Mouse (Mus musculus) embryonic facial prominence, embryonic 14.5 days (tissue): ENCODE measurements at regions not wholly inside any gene's neighbourhood (a gene's known extent, or its start where the extent isn't known, plus 50 kb on each side); places are given as distances from the start of the nearest gene placed in this dataset.

Experiments
- ATAC-seq: fragments of 200-750 bp; cut with Nextera tagmentation; 2 replicates; pipeline ENCODE4 v1.8.0; 2017; ENCODE audit warnings: low read depth, moderate number of reproducible peaks, moderate TSS enrichment
- DNase-seq: peaks from one replicate; pipeline ENCODE4 v3.0.0-alpha.2; 2015; ENCODE audit warnings: low spot score
- H3K27ac ChIP-seq: fragments of 300-500 bp; sonication (generic); replicated peaks from 2 replicates; pipeline ENCODE4 v1.5.1; 2014; ENCODE audit warnings: low read depth, mild to moderate bottlenecking, low read length, moderate library complexity
- H3K27me3 ChIP-seq: fragments of 300-500 bp; sonication (generic); replicated peaks from 2 replicates; pipeline ENCODE4 v1.6.1; 2014; ENCODE audit warnings: low read length; ENCODE audit not compliant: control insufficient read depth, insufficient read depth
- H3K36me3 ChIP-seq: fragments of 300-500 bp; sonication (generic); 2 replicates; pipeline ENCODE4 v1.6.1; 2014; ENCODE audit warnings: low read length, mixed read lengths; ENCODE audit not compliant: control insufficient read depth, insufficient read depth
- H3K4me1 ChIP-seq: fragments of 300-500 bp; sonication (generic); 2 replicates; pipeline ENCODE4 v1.6.1; 2014; ENCODE audit warnings: antibody characterized with exemption, low read length; ENCODE audit not compliant: control insufficient read depth, insufficient read depth
- H3K4me2 ChIP-seq: fragments of 300-500 bp; sonication (generic); 2 replicates; pipeline ENCODE4 v1.6.1; 2014; ENCODE audit warnings: low read depth, mild to moderate bottlenecking, low read length, moderate library complexity, mixed read lengths
- H3K4me3 ChIP-seq: fragments of 300-500 bp; sonication (generic); 2 replicates; pipeline ENCODE4 v1.5.1; 2014; ENCODE audit warnings: low read depth, mild to moderate bottlenecking, low read length
- H3K9ac ChIP-seq: fragments of 300-500 bp; sonication (generic); 2 replicates; pipeline ENCODE4 v1.6.1; 2014; ENCODE audit warnings: low read depth, mild to moderate bottlenecking, low read length, moderate library complexity, mixed read lengths
- H3K9me3 ChIP-seq: fragments of 300-500 bp; sonication (generic); 2 replicates; pipeline ENCODE4 v1.6.1; 2016; ENCODE audit warnings: low read length; ENCODE audit not compliant: control insufficient read depth
- WGBS: fragments of 180-500 bp; shearing (Covaris S2); extraction: QIAGEN DNeasy Blood & Tissue Kit; methylation state at CpG from one replicate; pipeline ENCODE4 v1.1.7; 2014; 5-methylcytosine and 5-hydroxymethylcytosine counted together

GRCm38 (mm10) chr9:73355876-73356275 lies 242.7 kb downstream of the Rsl24d1 start:
- no peak for DNase-seq
- Histone ChIP-seq H3K27ac (no peak overlapping the region), H3K36me3 (no peaks in the 10 kb centered on the region), H3K9ac (no peak overlapping the region), H3K4me2 (no peak overlapping the region), H3K27me3 (no peaks in the 10 kb centered on the region), H3K9me3 (no peaks in the 10 kb centered on the region), H3K4me1 (no peaks in the 10 kb centered on the region), H3K4me3 (no peak overlapping the region)
- ATAC-seq = no peak
- 72% methylated on average over 5 of the region's 5 CpGs for WGBS

DNA sequence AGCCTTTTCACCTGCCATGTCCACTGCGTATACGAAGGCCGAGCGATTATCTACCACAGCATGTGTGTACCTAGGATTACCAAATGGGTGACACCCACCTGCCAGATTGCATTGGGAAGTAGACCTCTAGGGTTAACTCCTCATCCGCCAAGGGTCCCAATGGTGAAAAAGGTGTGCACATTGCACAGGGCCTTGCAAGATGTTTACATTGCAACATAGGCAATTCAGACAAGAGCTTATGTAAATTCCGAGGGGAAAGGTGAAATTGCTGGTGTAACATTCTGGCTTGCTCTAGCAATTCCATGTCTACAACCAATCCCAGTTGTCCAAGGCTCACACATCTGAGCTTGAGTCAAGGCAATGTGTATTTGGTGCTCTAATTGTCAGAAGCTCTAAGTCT lies 245.7 kb downstream of the Rsl24d1 start:
- Histone ChIP-seq H3K36me3 (no peaks in the 10 kb centered on the region), H3K4me2 (no peak overlapping the region), H3K27me3 (no peaks in the 10 kb centered on the region), H3K9me3 (no peaks in the 10 kb centered on the region), H3K4me1 (no peaks in the 10 kb centered on the region), H3K27ac (no peak overlapping the region), H3K4me3 (no peak overlapping the region), H3K9ac (no peak overlapping the region)
- DNase-seq (no peak), ATAC-seq (no peak)
- WGBS = 93% methylated on average over 6 of the region's 6 CpGs

DNA sequence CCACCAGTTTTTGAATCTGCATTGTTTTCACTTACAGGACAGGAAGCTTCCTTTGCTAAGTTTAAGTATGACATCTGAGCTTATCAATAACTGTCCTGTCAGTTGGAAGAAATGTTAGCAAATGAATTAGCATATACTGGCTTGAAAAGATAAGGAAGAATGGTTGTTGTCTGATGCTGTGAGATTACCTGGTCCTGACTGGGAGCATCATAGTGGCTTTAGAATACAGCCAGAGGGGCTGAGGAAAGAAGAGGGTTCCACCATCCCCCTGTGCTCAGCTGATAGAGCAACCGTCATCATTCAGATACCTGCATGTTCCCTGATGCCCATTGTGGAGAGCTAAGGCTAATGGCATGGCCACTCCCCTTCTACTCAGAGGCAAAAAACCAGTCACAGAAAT lies 267.5 kb downstream of the Rsl24d1 start:
- Histone ChIP-seq H3K9me3 (no peaks in the 10 kb centered on the region), H3K36me3 (no peaks in the 10 kb centered on the region), H3K4me2 (no peak overlapping the region), H3K4me3 (no peak overlapping the region), H3K9ac (no peak overlapping the region), H3K27ac (no peak overlapping the region), H3K27me3 (no peaks in the 10 kb centered on the region), H3K4me1 (no peaks in the 10 kb centered on the region)
- WGBS = 92% methylated on average over 1 of the region's 1 CpGs
- no peak for DNase-seq
- ATAC-seq = no peak

DNA sequence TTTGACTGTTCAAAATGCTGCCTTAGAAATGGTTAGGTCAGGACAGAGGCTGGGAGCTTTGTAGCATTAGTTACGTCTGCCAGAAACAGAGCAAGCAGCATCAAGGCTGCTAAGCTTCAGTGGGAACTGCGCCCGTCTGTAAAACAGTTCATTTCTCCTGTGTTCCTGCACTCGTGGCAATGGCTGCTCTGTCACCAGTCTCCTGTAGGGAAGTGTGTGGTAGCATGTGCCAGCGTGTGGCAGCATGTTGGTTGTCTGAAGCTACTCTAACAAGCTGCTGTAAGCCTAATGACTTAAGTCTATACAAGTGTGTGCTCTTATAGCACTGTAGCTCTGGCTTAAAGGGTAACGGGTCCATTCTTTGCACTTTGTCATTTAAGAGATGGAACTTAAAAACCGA lies 278.8 kb downstream of the Rsl24d1 start:
- Histone ChIP-seq H3K9ac (no peak overlapping the region), H3K4me3 (no peak overlapping the region), H3K4me2 (no peak overlapping the region), H3K27me3 (no peaks in the 10 kb centered on the region), H3K9me3 (no peaks in the 10 kb centered on the region), H3K27ac (no peak overlapping the region), H3K36me3 (no peaks in the 10 kb centered on the region), H3K4me1 (no peaks in the 10 kb centered on the region)
- no peak for ATAC-seq
- no peak for DNase-seq
- WGBS = 63% methylated on average over 7 of the region's 7 CpGs

DNA sequence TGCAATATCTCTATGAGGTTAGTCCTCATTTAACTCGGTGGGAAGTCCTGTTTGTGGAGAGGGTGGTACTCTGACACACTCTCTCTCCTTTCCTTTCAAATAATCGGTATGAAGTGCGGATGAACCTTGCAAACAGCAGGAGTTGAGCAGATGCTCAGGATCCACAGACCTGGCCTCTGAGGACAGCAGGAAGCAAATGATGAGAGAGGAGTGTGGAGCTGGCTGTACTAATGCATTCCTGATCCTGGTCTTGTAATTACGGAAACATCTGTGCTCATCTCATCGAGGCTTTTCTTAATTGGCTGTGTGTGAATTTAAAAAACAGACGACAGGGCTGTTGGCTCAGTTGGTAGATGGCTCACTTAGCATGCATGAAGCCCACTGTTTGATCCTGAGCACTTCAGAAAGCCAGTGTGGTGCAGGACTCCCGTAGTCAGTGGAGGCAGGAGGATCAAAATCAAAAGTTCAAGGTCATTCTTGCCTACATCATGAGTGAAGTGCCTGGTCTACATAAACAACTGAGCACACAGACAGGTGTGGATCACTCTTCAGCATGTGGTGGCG lies 300.2 kb downstream of the Rsl24d1 start:
- Histone ChIP-seq H3K9ac (no peak overlapping the region), H3K36me3 (no peaks in the 10 kb centered on the region), H3K4me3 (no peak overlapping the region), H3K4me1 (no peaks in the 10 kb centered on the region), H3K4me2 (no peak overlapping the region), H3K27ac (no peak overlapping the region), H3K9me3 (no peaks in the 10 kb centered on the region), H3K27me3 (no peaks in the 10 kb centered on the region)
- ATAC-seq (peak; percentile 18; the same call in 1 of the 2 replicates), DNase-seq (no peak)
- WGBS = 55% methylated on average over 8 of the region's 8 CpGs

- no peak overlapping the region for H3K9ac ChIP-seq
- H3K4me1 ChIP-seq = no peaks in the 10 kb centered on the region
- H3K9me3 ChIP-seq = no peaks in the 10 kb centered on the region
- WGBS = 74% methylated on average over 10 of the region's 10 CpGs
- H3K4me3 ChIP-seq = no peak overlapping the region
- H3K27ac ChIP-seq = no peak overlapping the region
- no peaks in the 10 kb centered on the region for H3K36me3 ChIP-seq
- ATAC-seq = no peak
- no peak overlapping the region for H3K4me2 ChIP-seq
- no peak for DNase-seq
- no peaks in the 10 kb centered on the region for H3K27me3 ChIP-seq
These were observed 303.0 kb downstream of the Rsl24d1 start for GRCm38 (mm10) chr9:73416084-73416777.
